Mouse (Mus musculus): ENCODE measurements at regions not wholly inside any gene's neighbourhood (a gene's known extent, or its start where the extent isn't known, plus 50 kb on each side); places are given as distances from the start of the nearest gene placed in this dataset.
A peak's percentile ranks its signal among the peaks of the same experiment; 100 is the strongest.

- no peak for DNase-seq (ENCODE audit: low spot score in 2 of 2)
These were observed 1271.2 kb downstream of the Synb start for GRCm38 (mm10) chr14:68022925-68023324.

GRCm38 (mm10) chr14:68021240-68021639 is 1272.9 kb downstream of the Synb start:
- no peak for DNase-seq (ENCODE audit: low spot score in 2 of 2)

- no peak for DNase-seq (ENCODE audit: low spot score in 2 of 2)
These were observed 1273.3 kb downstream of the Synb start for GRCm38 (mm10) chr14:68020769-68021168.

GRCm38 (mm10) chr14:68018686-68019085 is 1275.4 kb downstream of the Synb start:
- no peak for DNase-seq (ENCODE audit: low spot score in 2 of 2)

GRCm38 (mm10) chr14:67996790-67997417 is 1297.2 kb downstream of the Synb start:
- no peak for DNase-seq (ENCODE audit: low spot score in 2 of 2)

GRCm38 (mm10) chr14:67993611-67994051 is 1300.5 kb downstream of the Synb start:
- DNase-seq (ENCODE audit: low spot score in 2 of 2): peak; percentile 7 to 8

- DNase-seq (ENCODE audit: low spot score in 2 of 2): peak; percentile 26 to 62
These were observed 1301.0 kb downstream of the Synb start for GRCm38 (mm10) chr14:67993142-67993541.

GRCm38 (mm10) chr14:67992088-67992487 is 1302.0 kb downstream of the Synb start:
- no peak for DNase-seq (ENCODE audit: low spot score in 2 of 2)

- DNase-seq (ENCODE audit: low spot score in 2 of 2): no peak
These were observed 1303.8 kb downstream of the Synb start for GRCm38 (mm10) chr14:67990271-67990670.
